Mouse (Mus musculus) adrenal gland, postnatal 25 days (tissue): ENCODE data around the gene Ino80. TPM values are rescaled to one million over a fixed set of nuclear protein-coding genes. Genes with fewer than 3 reads are reported as not detected.
A peak's percentile ranks its signal among the peaks of the same experiment; 100 is the strongest.

Experiments
- DNase-seq: peaks from one replicate; pipeline ENCODE4 v3.0.0; 2021; ENCODE audit warnings: mixed read lengths
- total RNA-seq: library from RNA; stranded (reverse); gene quantifications from 2 replicates; pipeline ENCODE4 v1.2.3, GENCODE M21; 2021

The Ino80 gene
- total RNA-seq, 1 experiment from 2014 or later, result 25.3 TPM

- DNase-seq, result no peak
Measured at GRCm38 (mm10) chr2:119454558-119454957, 22.9 kb downstream of the Ino80 start.

GRCm38 (mm10) chr2:119436988-119437387 is 40.5 kb downstream of the Ino80 start:
- DNase-seq, result peak; percentile 13

GRCm38 (mm10) chr2:119436467-119436866 is 41.0 kb downstream of the Ino80 start:
- DNase-seq, result no peak

GRCm38 (mm10) chr2:119413819-119414218 is 63.7 kb downstream of the Ino80 start:
- no peak for DNase-seq

- DNase-seq, result no peak
Measured at GRCm38 (mm10) chr2:119411674-119412073, 65.8 kb downstream of the Ino80 start.

- DNase-seq, result no peak
Measured at GRCm38 (mm10) chr2:119411016-119411415, 66.5 kb downstream of the Ino80 start.

DNA sequence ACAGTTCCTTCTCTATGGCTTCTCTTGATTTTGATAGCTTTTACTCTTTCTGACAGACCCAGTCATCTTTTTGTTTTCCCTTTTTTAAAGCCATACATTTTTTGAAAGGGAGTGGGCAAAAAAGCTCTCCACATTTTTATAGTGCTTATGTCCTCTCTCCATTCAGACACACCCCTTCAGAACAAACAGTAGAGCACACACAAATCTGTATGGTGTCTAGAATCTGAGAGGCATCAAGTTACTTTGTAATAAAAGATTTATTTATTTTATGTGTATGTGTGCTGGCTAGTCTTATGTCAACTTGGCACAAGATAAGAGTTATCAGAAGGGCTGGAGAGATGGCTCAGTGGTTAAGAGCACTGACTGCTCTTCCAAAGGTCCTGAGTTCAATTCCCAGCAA is 68.8 kb downstream of the Ino80 start:
- DNase-seq, result no peak

GRCm38 (mm10) chr2:119408278-119408677 is 69.2 kb downstream of the Ino80 start:
- DNase-seq, result no peak

DNA sequence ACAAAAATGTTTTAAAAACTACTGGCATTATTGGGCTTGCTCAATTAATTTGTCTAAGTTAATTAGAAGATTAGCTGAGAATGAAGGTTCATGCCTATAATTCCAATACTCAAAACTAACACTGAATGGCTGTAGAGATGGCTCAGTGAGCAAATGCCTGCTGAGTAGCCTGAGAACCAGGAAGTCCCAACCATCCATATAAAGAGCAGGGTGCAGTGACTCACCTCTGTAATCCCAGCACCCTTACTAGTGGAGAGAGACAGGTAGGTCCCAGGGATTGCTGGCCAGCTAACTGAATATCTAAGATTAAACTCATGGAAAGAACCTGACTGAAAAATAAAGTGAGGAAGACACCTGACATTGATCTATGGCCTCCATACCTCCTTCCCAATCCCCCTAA is 78.2 kb downstream of the Ino80 start:
- no peak for DNase-seq

- no peak for DNase-seq
Measured at GRCm38 (mm10) chr2:119398665-119399064, 78.8 kb downstream of the Ino80 start.

DNA sequence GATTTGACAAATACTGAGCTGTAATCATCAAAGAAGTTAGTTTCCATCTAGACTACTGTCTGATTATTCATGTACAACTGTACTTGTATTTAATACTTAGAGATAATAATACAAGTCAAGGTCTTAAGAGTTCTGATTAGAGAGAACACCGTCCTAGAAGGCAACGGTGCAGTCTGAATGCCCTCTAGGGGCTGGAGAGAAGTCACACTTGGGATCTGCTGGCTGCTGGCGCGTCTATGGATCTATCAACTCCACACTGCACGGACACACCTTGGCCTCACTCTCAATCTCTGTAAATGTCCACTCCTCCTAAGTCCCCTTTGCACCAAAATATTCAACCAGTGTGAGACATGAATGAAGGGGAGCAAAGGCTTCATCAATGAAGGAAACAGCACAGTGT is 79.2 kb downstream of the Ino80 start:
- no peak for DNase-seq

DNA sequence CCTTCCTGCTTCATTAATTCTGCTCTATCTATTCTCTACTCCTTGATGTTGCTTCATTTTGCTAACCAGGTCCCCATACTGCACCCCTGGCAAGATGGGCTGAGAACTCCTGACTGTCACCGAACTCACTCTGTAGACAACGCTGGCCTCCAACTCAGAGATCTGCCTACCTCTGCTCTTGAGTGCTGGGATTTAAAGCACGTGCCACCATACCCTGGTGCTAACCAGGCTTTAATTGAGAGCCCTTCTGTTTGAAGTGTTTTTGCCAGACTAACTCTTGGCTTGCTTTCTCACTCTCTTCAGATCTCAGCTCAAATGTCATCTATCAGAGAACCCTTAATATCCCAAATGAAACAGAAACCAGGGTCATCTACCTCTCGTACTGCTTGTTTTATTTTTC is 87.5 kb downstream of the Ino80 start:
- DNase-seq, result no peak

GRCm38 (mm10) chr2:119388266-119388665 is 89.2 kb downstream of the Ino80 start:
- DNase-seq, result no peak

- no peak for DNase-seq
Measured at GRCm38 (mm10) chr2:119379455-119379854, 98.0 kb downstream of the Ino80 start.

DNA sequence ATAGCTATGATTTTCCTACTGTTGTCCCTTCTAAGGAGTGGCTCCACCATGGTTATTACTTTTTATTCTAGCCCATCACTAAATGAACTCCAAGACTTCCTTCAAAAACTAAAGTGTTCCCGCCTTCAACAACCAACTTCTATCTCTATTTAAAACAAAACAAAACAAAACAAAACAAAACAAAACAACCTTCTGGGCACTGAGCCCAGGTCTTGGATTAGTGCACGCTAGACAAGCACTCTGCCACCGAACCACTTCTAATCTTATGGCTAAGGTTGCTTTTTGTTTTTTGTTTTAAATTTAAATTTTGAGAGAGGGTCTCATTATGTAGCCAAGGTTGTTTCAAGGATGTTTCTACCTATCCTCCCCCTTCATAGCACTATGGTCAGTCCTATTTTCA is 99.7 kb downstream of the Ino80 start:
- no peak for DNase-seq

DNA sequence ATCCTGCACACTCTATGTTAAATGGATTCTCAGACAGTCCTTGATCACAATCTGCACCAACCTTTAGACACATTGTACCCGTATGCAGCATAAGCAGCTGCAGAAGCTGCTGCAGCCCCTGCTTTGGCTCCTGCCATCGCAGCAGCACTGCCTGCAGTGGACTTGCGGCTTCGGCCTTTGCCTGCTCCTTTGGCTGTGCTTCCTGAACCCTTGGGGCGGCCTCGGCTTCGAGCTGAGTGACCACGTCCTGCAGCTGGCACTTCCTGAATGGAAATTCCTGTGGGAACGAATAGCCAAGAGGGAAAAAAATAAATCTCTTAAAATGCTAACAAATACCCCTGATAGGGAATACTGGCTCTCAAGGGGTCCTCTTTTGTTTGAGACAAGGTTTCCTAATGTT is 100.2 kb downstream of the Ino80 start:
- DNase-seq, result no peak

DNA sequence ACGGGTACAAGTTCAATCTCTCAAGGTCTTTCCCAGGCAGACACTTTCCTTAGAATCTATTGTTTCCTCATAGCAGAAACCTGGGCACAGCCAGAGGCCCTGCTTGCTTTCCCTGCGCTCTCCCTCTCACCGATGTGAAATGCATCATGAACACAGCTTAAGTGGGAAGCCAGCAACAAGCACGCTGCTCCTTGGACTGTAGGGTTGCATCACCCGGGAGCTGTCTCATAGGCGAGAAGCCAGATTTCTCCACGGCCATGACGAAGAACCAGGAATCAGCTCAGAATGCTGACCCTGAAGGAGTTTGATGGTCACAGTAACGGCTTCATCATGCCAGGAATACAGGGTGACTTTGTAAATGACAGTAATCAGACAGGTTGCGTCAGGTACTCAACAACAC is 107.4 kb downstream of the Ino80 start:
- peak; percentile 36 for DNase-seq

- no peak for DNase-seq
Measured at GRCm38 (mm10) chr2:119367346-119367745, 110.1 kb downstream of the Ino80 start.

- DNase-seq, result no peak
Measured at GRCm38 (mm10) chr2:119364969-119365368, 112.5 kb downstream of the Ino80 start.

DNA sequence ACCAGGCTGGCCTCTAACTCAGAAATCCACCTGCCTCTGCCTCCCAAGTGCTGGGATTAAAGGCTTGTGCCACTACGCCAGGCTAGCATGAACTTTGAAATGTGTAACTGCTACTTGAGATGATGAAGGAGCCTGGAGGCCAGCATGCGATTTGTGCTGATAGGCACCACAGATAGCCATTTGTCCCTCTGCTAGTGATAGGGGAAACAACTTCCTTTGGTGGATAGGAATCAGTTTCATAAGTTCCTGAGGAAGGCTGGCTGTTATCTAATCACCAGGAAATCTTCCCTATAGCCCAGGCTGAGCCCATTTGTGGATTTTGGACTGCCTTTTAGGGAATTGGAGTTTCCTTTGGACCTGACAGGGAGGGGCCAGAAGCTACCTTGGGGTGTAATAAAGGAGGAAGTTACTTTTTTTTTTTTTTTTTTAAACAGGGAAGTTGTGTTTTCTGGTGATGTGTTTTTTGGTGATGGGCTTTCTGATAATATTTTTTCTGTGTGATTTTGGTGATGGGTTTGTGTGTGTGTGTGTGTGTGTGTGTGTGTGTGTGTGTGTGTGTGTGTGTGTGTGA is 117.7 kb downstream of the Ino80 start:
- no peak for DNase-seq

- DNase-seq, result no peak
Measured at GRCm38 (mm10) chr2:119358249-119358648, 119.2 kb downstream of the Ino80 start.

DNA sequence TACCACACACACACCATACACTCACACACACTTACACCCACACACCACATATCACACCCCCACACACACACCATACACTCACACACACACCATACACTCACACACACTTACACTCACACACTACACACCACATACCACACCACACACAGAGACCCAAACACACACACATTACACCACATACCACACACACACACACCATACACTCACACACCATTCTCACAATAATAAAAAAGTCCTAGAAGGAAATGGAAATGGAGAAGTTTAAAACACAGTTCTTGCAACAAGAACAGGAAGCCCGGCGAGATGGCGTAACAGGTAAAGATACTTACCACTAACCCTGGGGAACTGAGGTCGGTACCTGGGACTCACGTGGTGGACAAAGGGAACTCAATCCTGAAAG is 120.7 kb downstream of the Ino80 start:
- no peak for DNase-seq

GRCm38 (mm10) chr2:119356310-119356709 is 121.2 kb downstream of the Ino80 start:
- DNase-seq, result no peak

- peak; percentile 45 for DNase-seq
Measured at GRCm38 (mm10) chr2:119355651-119356050, 121.8 kb downstream of the Ino80 start.

- peak; percentile 40 for DNase-seq
Measured at GRCm38 (mm10) chr2:119355089-119355488, 122.4 kb downstream of the Ino80 start.
